Mouse (Mus musculus): Measurements from ENCODE around the gene Syde2. TPM values are rescaled to one million over a fixed set of nuclear protein-coding genes. Genes with fewer than 3 reads are reported as not detected.

The Syde2 gene
- polyA plus RNA-seq, 1 experiment from 2014 or later = 0.68 TPM

Other genes starting within 250 kb of the Syde2 start
- gene Ddah1, start 229.2 kb upstream of the Syde2 start, polyA plus RNA-seq (2015; fragmentation: Nextera tagmentation; extraction: Ambion mirVana) = 151 and 166 TPM in 2 replicates
- 30.2 and 32.6 TPM in 2 replicates for gene Bcl10, start 65.1 kb upstream of the Syde2 start, polyA plus RNA-seq (2015; fragmentation: Nextera tagmentation; extraction: Ambion mirVana)
- 88.2 and 96.1 TPM in 2 replicates for gene 2410004B18Rik, start 49.9 kb upstream of the Syde2 start, polyA plus RNA-seq (2015; fragmentation: Nextera tagmentation; extraction: Ambion mirVana)
- gene Wdr63, start 120.3 kb downstream of the Syde2 start, polyA plus RNA-seq (2015; fragmentation: Nextera tagmentation; extraction: Ambion mirVana) = 1.1 and 2.1 TPM in 2 replicates
- gene Mcoln3, start 129.6 kb downstream of the Syde2 start, polyA plus RNA-seq (2015; fragmentation: Nextera tagmentation; extraction: Ambion mirVana) = 0.31 and 0.35 TPM in 2 replicates
- gene Mcoln2, start 162.0 kb downstream of the Syde2 start, polyA plus RNA-seq (2015; fragmentation: Nextera tagmentation; extraction: Ambion mirVana) = 0.18 TPM in 1 of 2 replicates, not detected in the other
- gene Lpar3, start 233.1 kb downstream of the Syde2 start, polyA plus RNA-seq (2015; fragmentation: Nextera tagmentation; extraction: Ambion mirVana) = 0.44 and 0.70 TPM in 2 replicates